Mouse (Mus musculus) heart, postnatal 0 days (tissue): Measurements from ENCODE around the gene Rcor1. TPM values are rescaled to one million over a fixed set of nuclear protein-coding genes. Genes with fewer than 3 reads are reported as not detected.

Experiments used
- ATAC-seq: fragments of 200-750 bp; cut with Nextera tagmentation; 2 replicates; pipeline ENCODE4 v1.8.0; 2017; ENCODE audit warnings: low read depth, moderate number of reproducible peaks, moderate library complexity; ENCODE audit not compliant: insufficient read depth
- DNase-seq: peaks from one replicate; pipeline ENCODE4 v3.0.0-alpha.2; 2016; ENCODE audit warnings: low spot score
- H3K27ac ChIP-seq: fragments of 300-500 bp; sonication (generic); 2 replicates; pipeline ENCODE4 v1.5.1; 2014; ENCODE audit warnings: low read depth, mild to moderate bottlenecking
- H3K27me3 ChIP-seq: fragments of 300-500 bp; sonication (generic); 2 replicates; pipeline ENCODE4 v1.6.1; 2014; ENCODE audit warnings: low read length, mixed read lengths; ENCODE audit not compliant: control insufficient read depth, insufficient read depth
- H3K36me3 ChIP-seq: fragments of 300-500 bp; sonication (generic); replicated peaks from 2 replicates; pipeline ENCODE4 v1.6.1; 2014; ENCODE audit warnings: low read length, mixed read lengths; ENCODE audit not compliant: control insufficient read depth, insufficient read depth
- H3K4me1 ChIP-seq: fragments of 300-500 bp; sonication (generic); 2 replicates; pipeline ENCODE4 v1.6.1; 2014; ENCODE audit warnings: antibody characterized with exemption; ENCODE audit not compliant: control insufficient read depth, insufficient read depth
- H3K4me2 ChIP-seq: fragments of 300-500 bp; sonication (generic); 2 replicates; pipeline ENCODE4 v1.6.1; 2014; ENCODE audit warnings: low read depth, mild to moderate bottlenecking, low read length, moderate library complexity
- H3K4me3 ChIP-seq: fragments of 300-500 bp; sonication (generic); 2 replicates; pipeline ENCODE4 v1.5.1; 2014; ENCODE audit warnings: low read depth, low read length
- H3K9ac ChIP-seq: fragments of 300-500 bp; sonication (generic); replicated peaks from 2 replicates; pipeline ENCODE4 v1.6.1; 2014; ENCODE audit warnings: low read depth, low read length, mixed read lengths
- H3K9me3 ChIP-seq: fragments of 300-500 bp; sonication (generic); replicated peaks from 2 replicates; pipeline ENCODE4 v1.6.1; 2016; ENCODE audit warnings: low read length; ENCODE audit not compliant: control insufficient read depth
- CTCF ChIP-seq: IDR thresholded peaks from 2 replicates; pipeline ENCODE4 v1.5.1; 2016; ENCODE audit warnings: antibody characterized with exemption, control low read depth, low read depth
- EP300 ChIP-seq: IDR thresholded peaks from 2 replicates; pipeline ENCODE4 v1.6.1; 2016; ENCODE audit warnings: antibody characterized with exemption, low read depth
- WGBS: fragments of 180-500 bp; shearing (Covaris S2); extraction: QIAGEN DNeasy Blood & Tissue Kit; methylation state at CpG from one replicate; pipeline ENCODE4 v1.1.7; 2014; 5-methylcytosine and 5-hydroxymethylcytosine counted together
- polyA plus RNA-seq: library from polyadenylated mRNA; unstranded; fragments of >200 nt; fragmentation: Nextera tagmentation; extraction: Ambion mirVana; gene quantifications from 2 replicates; pipeline ENCODE4 v1.2.1, GENCODE M21; 2015
- total RNA-seq: library from RNA; depleted of rRNA; stranded (reverse); fragments of >200 nt; gene quantifications from 2 replicates; pipeline ENCODE4 v1.2.3, GENCODE M21; 2014; ENCODE audit warnings: low replicate concordance

Gene Rcor1
- total and polyA plus RNA-seq, 2 experiments from 2014 or later, result 5.1 to 14.2 TPM

GRCm38 (mm10) chr12:111009615-111010257 is 29.4 kb upstream of the Rcor1 start:
- H3K4me1 ChIP-seq, result peaks cover 26% of the 10 kb centered on the region
- ATAC-seq (no peak), DNase-seq (no peak)
- 22% methylated on average over 6 of the region's 6 CpGs for WGBS
- no peaks in the 10 kb centered on the region for H3K36me3 ChIP-seq
- no peak overlapping the region for H3K4me2 ChIP-seq
- H3K27ac ChIP-seq, result 0 out of 2 replicates have a peak overlapping the region, but pooled peaks have one; percentile 3
- H3K9me3 ChIP-seq, result no peaks in the 10 kb centered on the region
- H3K9ac ChIP-seq, result no peak overlapping the region
- H3K27me3 ChIP-seq, result no peaks in the 10 kb centered on the region
- no peak for TF ChIP-seq CTCF
- TF ChIP-seq EP300, result no peak
- no peak overlapping the region for H3K4me3 ChIP-seq

- 82% methylated on average over 3 of the region's 3 CpGs for WGBS
- Histone ChIP-seq H3K9ac (no peak overlapping the region), H3K4me2 (no peak overlapping the region), H3K27ac (no peak overlapping the region), H3K9me3 (no peaks in the 10 kb centered on the region), H3K4me3 (no peak overlapping the region), H3K27me3 (no peaks in the 10 kb centered on the region), H3K36me3 (no peaks in the 10 kb centered on the region), H3K4me1 (peaks cover 4% of the 10 kb centered on the region; the same call in 1 of the 2 replicates)
- no peak for DNase-seq
- ATAC-seq, result no peak
- TF ChIP-seq CTCF (no peak), EP300 (no peak)
Observed at GRCm38 (mm10) chr12:111016807-111017206, 22.3 kb upstream of the Rcor1 start.

GRCm38 (mm10) chr12:111018068-111018467 is 21.1 kb upstream of the Rcor1 start:
- 89% methylated on average over 11 of the region's 11 CpGs for WGBS
- H3K36me3 ChIP-seq, result no peaks in the 10 kb centered on the region
- DNase-seq, result no peak
- no peak for ATAC-seq
- H3K27ac ChIP-seq, result no peak overlapping the region
- H3K9me3 ChIP-seq, result no peaks in the 10 kb centered on the region
- H3K4me3 ChIP-seq, result no peak overlapping the region
- peaks cover 4% of the 10 kb centered on the region; the same call in 1 of the 2 replicates for H3K4me1 ChIP-seq
- no peak overlapping the region for H3K9ac ChIP-seq
- TF ChIP-seq CTCF (no peak), EP300 (no peak)
- no peaks in the 10 kb centered on the region for H3K27me3 ChIP-seq
- H3K4me2 ChIP-seq, result no peak overlapping the region

- Histone ChIP-seq H3K4me1 (peaks cover 4% of the 10 kb centered on the region; the same call in 1 of the 2 replicates), H3K4me2 (no peak overlapping the region), H3K27ac (no peak overlapping the region), H3K36me3 (no peaks in the 10 kb centered on the region), H3K9me3 (no peaks in the 10 kb centered on the region), H3K27me3 (no peaks in the 10 kb centered on the region), H3K9ac (no peak overlapping the region), H3K4me3 (no peak overlapping the region)
- 81% methylated on average over 2 of the region's 2 CpGs for WGBS
- no peak for TF ChIP-seq EP300
- no peak for TF ChIP-seq CTCF
- DNase-seq (no peak), ATAC-seq (no peak)
Observed at GRCm38 (mm10) chr12:111019086-111019485, 20.1 kb upstream of the Rcor1 start.

GRCm38 (mm10) chr12:111021138-111021537 is 18.0 kb upstream of the Rcor1 start:
- 55% methylated on average over 1 of the region's 1 CpGs for WGBS
- no peaks in the 10 kb centered on the region for H3K4me1 ChIP-seq
- ATAC-seq (no peak), DNase-seq (no peak)
- H3K9me3 ChIP-seq, result no peaks in the 10 kb centered on the region
- no peak overlapping the region for H3K9ac ChIP-seq
- no peak overlapping the region for H3K4me3 ChIP-seq
- H3K27me3 ChIP-seq, result no peaks in the 10 kb centered on the region
- H3K27ac ChIP-seq, result no peak overlapping the region
- H3K4me2 ChIP-seq, result no peak overlapping the region
- H3K36me3 ChIP-seq, result no peaks in the 10 kb centered on the region
- TF ChIP-seq EP300 (no peak), CTCF (no peak)

- no peak overlapping the region for H3K9ac ChIP-seq
- no peaks in the 10 kb centered on the region for H3K9me3 ChIP-seq
- no peak overlapping the region for H3K4me3 ChIP-seq
- ATAC-seq, result no peak
- TF ChIP-seq EP300 (no peak), CTCF (no peak)
- WGBS, result 53% methylated on average over 3 of the region's 3 CpGs
- DNase-seq, result no peak
- no peaks in the 10 kb centered on the region for H3K4me1 ChIP-seq
- H3K27me3 ChIP-seq, result no peaks in the 10 kb centered on the region
- H3K4me2 ChIP-seq, result no peak overlapping the region
- H3K27ac ChIP-seq, result no peak overlapping the region
- H3K36me3 ChIP-seq, result no peaks in the 10 kb centered on the region
Observed at GRCm38 (mm10) chr12:111021577-111021976, 17.6 kb upstream of the Rcor1 start.
